Mouse (Mus musculus): ENCODE data around the gene Dctn5. TPM values are rescaled to one million over a fixed set of nuclear protein-coding genes. Genes with fewer than 3 reads are reported as not detected.

Gene Dctn5
- total RNA-seq, 2 experiments from 2014 or later = 60.6 to 66.2 TPM

DNA sequence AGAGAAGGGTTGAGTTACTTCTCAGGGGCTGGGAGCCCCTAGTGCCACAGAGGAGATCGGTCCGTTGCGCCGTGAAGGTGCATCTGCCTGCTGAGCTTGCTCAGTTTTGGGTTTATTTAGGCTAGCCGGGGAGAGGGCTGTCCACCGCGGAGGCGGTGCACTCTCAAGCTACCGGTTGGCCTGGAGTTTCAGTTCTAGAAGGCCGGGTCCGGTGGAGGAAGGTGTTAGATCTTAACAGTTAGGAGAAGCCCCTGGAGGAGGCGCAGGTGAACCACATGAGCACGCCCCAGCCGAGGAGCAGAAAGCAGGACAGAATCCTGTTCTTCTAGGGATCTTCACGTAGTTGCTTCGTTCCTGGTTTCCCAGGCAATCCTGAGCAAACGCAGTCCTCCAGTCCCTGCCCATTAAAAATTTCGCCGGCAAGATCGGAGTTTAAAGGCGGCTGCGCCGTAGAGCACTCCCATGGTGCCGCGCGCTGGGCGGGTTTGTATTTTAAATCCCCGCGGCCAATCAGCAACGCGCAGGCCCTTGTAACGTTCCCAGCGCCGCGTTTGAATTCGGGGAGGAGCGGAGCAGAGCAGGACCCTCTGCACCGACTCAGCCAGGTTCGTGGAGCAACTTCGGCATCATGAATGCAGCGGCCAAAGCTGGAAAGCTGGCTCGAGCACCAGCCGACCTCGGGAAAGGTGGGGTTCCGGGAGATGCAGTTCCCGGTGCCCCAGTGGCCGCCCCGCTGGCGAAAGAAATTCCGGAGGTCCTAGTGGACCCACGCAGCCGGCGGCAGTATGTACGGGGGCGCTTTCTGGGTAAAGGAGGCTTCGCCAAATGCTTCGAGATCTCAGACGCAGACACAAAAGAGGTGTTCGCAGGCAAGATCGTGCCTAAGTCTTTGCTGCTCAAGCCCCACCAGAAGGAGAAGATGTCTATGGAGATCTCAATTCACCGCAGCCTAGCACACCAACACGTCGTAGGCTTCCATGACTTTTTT, 26.4 kb downstream of the Dctn5 start, which contains the start of gene Plk1:
Gene Plk1 (plus strand): TSS at position 525 of the 988 bp plus-strand sequence.
- DNase-seq = peak; percentile 87 to 90

DNA sequence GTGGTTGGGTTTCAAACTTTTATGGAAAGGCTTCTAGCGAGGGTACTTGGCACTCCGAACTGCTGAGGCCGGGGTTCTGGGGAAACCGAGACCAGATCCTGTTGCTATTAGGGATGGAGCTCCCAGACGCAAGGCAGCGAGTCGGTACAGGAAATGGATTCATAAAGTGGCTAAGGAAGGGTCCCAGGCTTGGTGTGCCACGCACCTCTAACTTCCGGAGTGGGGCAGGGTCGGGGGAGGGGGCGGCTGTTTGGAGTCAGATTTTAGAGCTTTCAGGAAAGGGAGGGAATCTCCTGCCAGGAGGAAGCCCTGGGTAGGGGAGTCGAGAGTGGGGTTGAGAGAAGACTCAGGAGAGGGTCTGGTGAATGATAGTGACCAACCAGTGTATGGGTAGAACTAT, 27.2 kb downstream of the Dctn5 start:
- DNase-seq = no peak

DNA sequence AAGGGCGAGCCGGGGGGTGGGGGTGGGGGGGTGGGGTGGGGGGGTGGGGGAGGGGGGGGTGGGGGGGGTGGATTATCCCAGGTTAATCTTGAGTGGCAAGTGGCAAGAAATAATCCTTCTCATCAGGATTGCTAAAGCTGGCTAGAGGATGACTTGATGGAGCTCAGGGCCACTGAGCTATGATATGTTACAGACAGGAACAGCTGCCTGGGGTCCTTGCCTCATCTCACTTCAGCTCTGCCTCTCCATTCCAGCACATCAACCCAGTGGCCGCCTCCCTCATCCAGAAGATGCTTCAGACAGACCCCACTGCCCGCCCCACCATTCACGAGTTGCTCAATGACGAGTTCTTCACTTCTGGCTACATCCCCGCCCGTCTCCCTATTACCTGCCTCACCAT, 30.9 kb downstream of the Dctn5 start:
- no peak for DNase-seq

DNA sequence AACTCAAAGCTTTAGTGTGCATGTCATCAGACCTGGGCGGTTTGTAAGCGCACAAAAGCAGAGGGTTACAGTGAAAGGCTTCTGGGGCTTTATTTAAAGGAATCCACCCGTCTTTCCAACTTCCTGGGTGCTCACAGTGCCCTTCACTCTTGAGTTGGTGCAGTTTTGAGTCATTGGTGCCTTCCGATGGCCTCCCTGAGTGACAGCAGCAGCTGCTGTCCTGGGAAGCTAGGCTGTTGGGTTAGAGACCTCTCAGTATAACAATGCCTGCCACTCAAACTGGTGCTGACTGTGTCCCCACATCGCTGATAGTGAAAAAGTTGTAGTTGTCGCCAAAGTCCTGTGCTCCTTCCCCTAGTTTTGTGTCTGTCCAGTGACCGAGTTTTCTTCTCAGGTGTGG, 34.4 kb downstream of the Dctn5 start:
- DNase-seq = no peak

DNA sequence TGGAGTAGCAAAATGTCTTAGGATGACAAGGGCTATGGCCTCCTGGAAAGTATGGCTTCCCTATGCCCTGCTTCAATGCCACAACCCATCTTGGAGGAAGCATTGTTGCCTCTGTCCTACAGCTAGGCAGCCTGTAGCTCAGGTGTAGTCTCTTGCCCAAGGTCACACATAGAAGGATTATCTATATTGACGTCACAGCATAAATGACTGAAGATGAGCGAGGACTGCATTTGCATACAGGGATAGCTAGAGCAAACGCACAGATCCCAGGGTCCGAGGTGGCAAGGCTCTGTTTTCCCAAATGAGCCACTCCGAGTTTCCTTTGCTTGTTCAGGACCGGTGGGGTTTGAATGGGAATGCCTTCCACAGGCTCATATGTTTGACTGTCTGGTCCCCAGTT, 37.9 kb downstream of the Dctn5 start:
- no peak for DNase-seq

DNA sequence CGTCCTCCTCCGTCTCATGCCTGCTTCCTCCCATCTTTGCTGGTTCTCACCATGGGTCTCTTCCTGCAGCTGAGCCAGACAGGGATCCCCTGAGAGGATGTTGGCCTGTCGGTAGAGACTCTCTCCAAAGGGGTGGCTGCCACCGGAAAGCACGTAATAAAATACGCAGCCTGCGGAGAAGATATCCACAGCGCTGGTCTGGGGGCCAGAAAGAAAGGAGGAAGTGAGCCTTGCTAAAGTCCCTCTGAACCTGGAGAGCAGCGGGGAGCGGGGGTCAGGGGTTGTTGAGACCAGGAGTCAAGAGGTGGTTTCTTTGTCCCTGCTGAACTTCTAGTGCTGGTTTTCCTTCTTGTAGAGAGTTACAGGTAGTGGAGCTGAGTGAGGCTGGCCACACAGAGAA, 38.8 kb downstream of the Dctn5 start:
- no peak for DNase-seq

DNA sequence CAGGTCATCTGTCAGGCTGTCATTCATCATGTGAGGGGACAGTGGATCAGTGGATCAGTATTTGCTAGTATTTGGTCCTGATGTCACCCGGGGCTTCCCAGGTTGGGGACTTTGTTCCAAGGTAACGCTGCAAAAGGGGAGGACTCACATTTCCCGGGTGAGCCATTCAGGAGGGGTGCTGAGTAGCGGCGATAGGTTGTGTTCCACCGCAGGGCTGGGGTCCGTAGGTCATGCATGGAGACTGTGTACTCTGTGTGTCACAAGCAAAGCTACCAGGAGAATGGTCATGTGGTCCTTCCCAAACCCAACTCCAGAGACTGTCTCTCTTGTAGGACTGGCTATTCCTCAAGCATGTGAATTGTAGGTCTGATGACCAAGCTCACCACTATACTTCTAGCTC, 47.9 kb downstream of the Dctn5 start:
- DNase-seq = no peak

DNA sequence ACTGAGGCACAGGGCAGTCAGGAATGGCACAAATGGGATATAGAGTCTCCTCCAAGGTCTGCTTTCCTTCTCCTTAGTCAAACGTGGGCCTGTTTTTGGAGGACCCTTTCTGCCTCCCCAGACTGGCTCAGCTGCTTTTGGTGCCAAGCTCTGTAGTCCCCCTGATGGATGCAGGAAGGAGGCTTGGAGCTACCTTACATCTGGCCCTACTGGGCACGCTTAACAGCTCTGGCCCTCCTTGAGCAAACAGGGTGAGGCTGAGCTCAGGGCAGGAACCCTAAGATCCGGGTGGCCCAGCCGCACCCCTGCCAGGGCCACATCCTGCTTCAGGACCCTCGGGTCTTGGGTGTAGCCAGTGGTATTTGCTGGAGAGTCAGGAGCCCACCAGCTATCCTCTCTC, 51.7 kb downstream of the Dctn5 start:
- no peak for DNase-seq

DNA sequence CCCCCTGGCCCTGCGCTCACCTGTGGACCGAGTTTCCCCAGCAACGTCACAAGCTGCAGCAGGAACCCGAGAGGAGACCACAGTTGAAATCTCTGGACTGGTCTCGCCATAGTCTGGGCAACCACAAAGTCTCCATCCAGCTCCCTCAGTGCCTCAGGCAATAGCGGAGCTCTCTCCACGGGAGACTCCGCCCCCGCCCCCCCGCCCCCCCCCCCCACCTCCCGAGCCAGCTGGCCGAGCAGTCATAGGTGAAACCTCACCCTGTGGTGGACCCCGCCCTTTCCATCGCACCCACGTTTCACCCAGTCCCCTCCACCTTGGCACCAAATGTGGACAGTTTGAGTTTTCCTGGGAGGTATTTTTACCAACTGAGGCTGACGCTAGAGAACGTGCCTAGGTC, 53.2 kb downstream of the Dctn5 start, which contains the start of gene Ern2:
Gene Ern2 (minus strand): TSS at position 165 of the 400 bp plus-strand sequence.
- DNase-seq = no peak

DNA sequence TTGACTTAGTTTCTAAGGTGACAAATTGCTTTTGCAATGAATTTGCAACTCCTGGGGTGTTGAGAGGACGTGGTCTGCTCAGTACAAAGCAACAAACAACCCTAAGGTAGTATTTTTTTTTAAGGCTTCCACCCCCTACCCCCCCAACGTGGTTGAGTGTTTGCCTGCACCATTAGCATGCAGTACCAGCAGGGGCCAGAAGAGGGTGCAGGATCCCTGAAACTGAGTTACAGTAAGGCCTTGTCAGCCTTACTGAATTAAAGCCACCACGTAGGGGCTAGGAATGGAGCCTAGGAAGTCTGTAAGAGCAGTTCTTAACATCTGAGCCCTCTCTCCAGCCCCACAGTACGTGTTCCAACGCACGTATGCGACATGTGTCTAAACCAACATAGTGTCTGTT, 56.6 kb downstream of the Dctn5 start:
- peak; percentile 33 to 54 for DNase-seq

DNA sequence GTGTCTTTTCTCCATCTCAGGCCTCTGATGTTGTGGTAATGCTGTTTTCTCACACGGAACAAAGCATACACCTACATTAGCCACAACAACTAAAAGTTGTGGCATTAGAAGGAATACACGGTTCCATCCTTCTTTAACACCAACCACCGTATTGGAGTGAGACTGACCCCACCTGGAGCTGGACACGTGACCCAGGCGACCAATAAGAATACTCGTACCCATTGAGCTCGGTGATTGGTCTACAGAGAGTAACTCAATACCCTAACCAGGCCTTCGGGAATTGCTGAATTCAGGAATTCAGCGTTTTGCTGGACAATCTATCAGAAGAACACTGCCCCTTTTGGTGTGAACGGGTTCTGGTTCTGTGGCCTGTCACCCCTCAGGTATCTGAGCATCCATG, 58.3 kb downstream of the Dctn5 start:
- no peak for DNase-seq

DNA sequence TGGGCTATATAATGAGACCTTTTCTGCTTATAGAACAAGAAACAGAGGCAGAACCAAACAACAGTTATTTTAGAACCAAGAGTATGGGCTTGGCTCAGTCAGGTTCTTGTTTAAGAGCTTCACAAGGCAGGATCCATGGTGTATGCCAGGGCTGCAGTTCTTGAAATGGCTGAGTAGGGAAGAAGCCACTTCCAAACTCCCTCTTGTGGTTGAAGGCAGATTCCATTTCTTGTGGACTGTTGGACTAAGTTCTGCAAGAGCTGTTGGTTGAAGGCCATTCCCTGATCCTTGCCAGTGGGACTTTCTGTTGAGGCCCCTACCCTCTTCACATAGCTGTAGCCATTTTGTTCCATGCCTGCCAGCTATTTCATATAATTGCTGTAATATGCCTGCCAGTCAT, 61.1 kb downstream of the Dctn5 start:
- no peak for DNase-seq

DNA sequence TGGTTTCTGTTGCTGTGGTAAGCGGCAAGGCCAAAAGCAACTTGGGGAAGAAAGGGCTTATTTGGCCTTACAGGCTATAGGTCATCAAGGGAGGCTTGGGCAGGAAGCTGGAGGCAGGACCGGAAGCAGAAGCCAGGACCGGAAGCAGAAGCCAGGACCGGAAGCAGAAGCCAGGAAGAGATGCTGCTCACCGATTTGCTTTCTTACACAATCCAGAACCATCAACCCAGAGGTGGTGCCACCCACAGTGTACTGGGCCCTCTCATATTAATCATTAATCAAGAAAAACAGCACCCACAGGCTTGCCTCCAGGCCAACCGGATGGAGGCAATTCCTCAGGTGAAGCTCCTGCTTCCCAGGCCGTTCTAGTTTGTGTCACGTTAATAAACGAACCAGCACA, 63.9 kb downstream of the Dctn5 start:
- no peak for DNase-seq

DNA sequence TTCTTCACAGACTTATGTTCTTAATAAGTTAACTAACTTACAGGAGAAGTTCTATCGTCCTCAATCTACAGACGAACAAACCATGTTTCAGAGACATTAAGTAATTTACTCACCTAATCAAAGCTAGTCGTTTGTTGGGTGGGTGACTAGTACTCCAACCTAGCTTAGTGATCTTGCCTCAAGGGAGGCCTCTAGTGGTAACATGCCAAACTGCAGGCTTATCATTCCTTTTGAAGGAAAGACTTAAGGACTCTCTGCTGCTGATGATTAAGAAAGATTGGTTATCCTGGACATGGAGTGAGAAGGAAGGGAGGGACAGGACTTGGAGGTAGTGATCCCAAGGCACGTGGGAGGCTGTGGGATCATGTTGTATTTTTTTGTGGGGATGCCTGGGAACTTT, 64.5 kb downstream of the Dctn5 start:
- DNase-seq = peak; percentile 36 to 51

Other genes starting within 250 kb of the Dctn5 start
- gene Cog7, start 151.3 kb upstream of the Dctn5 start, total RNA-seq (2021) = 10 to 100 TPM; 27.0 to 31.6 TPM
- gene Gga2, start 111.8 kb upstream of the Dctn5 start, total RNA-seq (2021) = 10 to 100 TPM; 16.9 to 17.3 TPM
- 10 to 100 TPM; 49.5 to 63.8 TPM for gene Ubfd1, start 65.9 kb upstream of the Dctn5 start, total RNA-seq (2021)
- 10 to 100 TPM; 19.0 to 25.5 TPM for gene Ears2, start 65.8 kb upstream of the Dctn5 start, total RNA-seq (2021)
- 100 to 1,000 TPM; 502 to 538 TPM for gene Ndufab1, start 31.2 kb upstream of the Dctn5 start, total RNA-seq (2021)
- 1 to 10 TPM; 1.6 to 1.9 TPM for gene Palb2, start 56 bp upstream of the Dctn5 start, total RNA-seq (2021)
- 1 to 10 TPM; 4.0 to 4.3 TPM for gene Plk1, start 26.4 kb downstream of the Dctn5 start, total RNA-seq (2021)
- gene Ern2, start 53.2 kb downstream of the Dctn5 start, total RNA-seq (2021) = under 1 TPM; 0.13 to 0.16 TPM
- gene Chp2, start 86.5 kb downstream of the Dctn5 start, total RNA-seq (2021) = 1 to 10 TPM; 1.4 to 2.2 TPM
- 10 to 100 TPM; 10.5 to 15.5 TPM for gene Prkcb, start 155.7 kb downstream of the Dctn5 start, total RNA-seq (2021)